Mouse (Mus musculus): ENCODE results near the gene Bmx. TPM values are rescaled to one million over a fixed set of nuclear protein-coding genes. Genes with fewer than 3 reads are reported as not detected.

Bmx gene
- polyA plus RNA-seq, 1 experiment from 2014 or later = 0.47 TPM

GRCm38 (mm10) chrX:164264861-164265260, 6.9 kb upstream of the Bmx start:
- Histone ChIP-seq H3K36me3 (ENCODE audit: control insufficient read depth, insufficient read depth, low read length) (no peaks in the 10 kb centered on the region), H3K27me3 (replicated peaks; ENCODE audit: control insufficient read depth, insufficient read depth, low read length) (peaks cover 1% of the 10 kb centered on the region; the same call in 1 of the 2 replicates), H3K27ac (ENCODE audit: low read depth) (no peak overlapping the region), H3K4me1 (replicated peaks; ENCODE audit: control insufficient read depth, insufficient read depth, low read length) (no peaks in the 10 kb centered on the region), H3K9ac (ENCODE audit: low read length) (no peak overlapping the region), H3K4me3 (ENCODE audit: low read depth, low read length) (no peak overlapping the region), H3K9me3 (ENCODE audit: control insufficient read depth, low read length) (no peaks in the 10 kb centered on the region), H3K4me2 (ENCODE audit: low read length) (no peak overlapping the region)
- DNase-seq (ENCODE audit: low spot score) = no peak
- no peak for ATAC-seq (replicated peaks; ENCODE audit: low FRiP score, low TSS enrichment, low read depth)
- 71% methylated on average over 1 of the region's 1 CpGs for WGBS

GRCm38 (mm10) chrX:164262286-164262685, 4.3 kb upstream of the Bmx start:
- no peak for DNase-seq (ENCODE audit: low spot score)
- WGBS = 65% methylated on average over 2 of the region's 2 CpGs
- no peak overlapping the region for H3K9ac ChIP-seq (ENCODE audit: low read length)
- H3K4me2 ChIP-seq (ENCODE audit: low read length) = no peak overlapping the region
- ATAC-seq (replicated peaks; ENCODE audit: low FRiP score, low TSS enrichment, low read depth) = no peak
- H3K27ac ChIP-seq (ENCODE audit: low read depth) = no peak overlapping the region
- H3K36me3 ChIP-seq (ENCODE audit: control insufficient read depth, insufficient read depth, low read length) = no peaks in the 10 kb centered on the region
- H3K4me3 ChIP-seq (ENCODE audit: low read depth, low read length) = no peak overlapping the region
- H3K4me1 ChIP-seq (replicated peaks; ENCODE audit: control insufficient read depth, insufficient read depth, low read length) = no peaks in the 10 kb centered on the region
- no peaks in the 10 kb centered on the region; the same call in 1 of the 2 replicates for H3K27me3 ChIP-seq (replicated peaks; ENCODE audit: control insufficient read depth, insufficient read depth, low read length)
- H3K9me3 ChIP-seq (ENCODE audit: control insufficient read depth, low read length) = no peaks in the 10 kb centered on the region

- Histone ChIP-seq H3K27ac (ENCODE audit: low read depth) (no peak overlapping the region), H3K27me3 (replicated peaks; ENCODE audit: control insufficient read depth, insufficient read depth, low read length) (no peaks in the 10 kb centered on the region; the same call in 1 of the 2 replicates), H3K4me3 (ENCODE audit: low read depth, low read length) (no peak overlapping the region), H3K9ac (ENCODE audit: low read length) (no peak overlapping the region), H3K36me3 (ENCODE audit: control insufficient read depth, insufficient read depth, low read length) (no peaks in the 10 kb centered on the region), H3K4me1 (replicated peaks; ENCODE audit: control insufficient read depth, insufficient read depth, low read length) (no peaks in the 10 kb centered on the region), H3K4me2 (ENCODE audit: low read length) (no peak overlapping the region), H3K9me3 (ENCODE audit: control insufficient read depth, low read length) (no peaks in the 10 kb centered on the region)
- DNase-seq (ENCODE audit: low spot score) (no peak), ATAC-seq (replicated peaks; ENCODE audit: low FRiP score, low TSS enrichment, low read depth) (no peak)
- 83% methylated on average over 5 of the region's 5 CpGs for WGBS
Measured at GRCm38 (mm10) chrX:164258662-164259061, 669 bp upstream of the Bmx start.

- WGBS = 82% methylated on average over 3 of the region's 3 CpGs
- Histone ChIP-seq H3K4me2 (ENCODE audit: low read length) (no peak overlapping the region), H3K27ac (ENCODE audit: low read depth) (no peak overlapping the region), H3K4me1 (replicated peaks; ENCODE audit: control insufficient read depth, insufficient read depth, low read length) (no peaks in the 10 kb centered on the region), H3K9me3 (ENCODE audit: control insufficient read depth, low read length) (no peaks in the 10 kb centered on the region), H3K4me3 (ENCODE audit: low read depth, low read length) (no peak overlapping the region), H3K36me3 (ENCODE audit: control insufficient read depth, insufficient read depth, low read length) (no peaks in the 10 kb centered on the region), H3K9ac (ENCODE audit: low read length) (no peak overlapping the region), H3K27me3 (replicated peaks; ENCODE audit: control insufficient read depth, insufficient read depth, low read length) (no peaks in the 10 kb centered on the region; the same call in 1 of the 2 replicates)
- ATAC-seq (replicated peaks; ENCODE audit: low FRiP score, low TSS enrichment, low read depth) = no peak
- DNase-seq (ENCODE audit: low spot score) = no peak
Measured at GRCm38 (mm10) chrX:164256527-164256926, 1.5 kb downstream of the Bmx start.

DNA sequence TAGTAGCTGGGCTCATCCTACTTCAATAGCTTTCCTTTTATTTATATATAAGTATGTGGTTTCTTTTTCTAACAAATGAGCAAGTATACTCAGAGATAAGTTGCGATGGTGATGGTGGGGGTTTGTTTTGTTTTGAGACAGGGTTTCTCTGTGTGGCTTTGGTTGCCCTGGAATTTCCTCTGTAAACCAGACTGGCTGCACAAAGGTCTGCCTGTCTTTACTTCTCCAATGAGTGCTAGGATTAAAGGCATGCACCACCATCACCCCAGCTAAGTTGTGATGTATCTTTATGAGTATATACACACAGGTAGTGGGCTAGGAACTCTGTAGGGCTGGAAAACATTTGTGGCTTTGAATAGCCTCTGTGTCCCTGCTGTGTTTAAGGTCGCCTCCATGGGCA, 11.3 kb downstream of the Bmx start:
- Histone ChIP-seq H3K4me2 (ENCODE audit: low read length) (no peak overlapping the region), H3K9me3 (ENCODE audit: control insufficient read depth, low read length) (no peaks in the 10 kb centered on the region), H3K27ac (ENCODE audit: low read depth) (no peak overlapping the region), H3K36me3 (ENCODE audit: control insufficient read depth, insufficient read depth, low read length) (no peaks in the 10 kb centered on the region), H3K27me3 (replicated peaks; ENCODE audit: control insufficient read depth, insufficient read depth, low read length) (0 out of 2 replicates have a peak, but pooled peaks cover 4% of the 10 kb centered on the region), H3K9ac (ENCODE audit: low read length) (no peak overlapping the region), H3K4me1 (replicated peaks; ENCODE audit: control insufficient read depth, insufficient read depth, low read length) (no peaks in the 10 kb centered on the region), H3K4me3 (ENCODE audit: low read depth, low read length) (no peak overlapping the region)
- 55% methylated on average over 2 of the region's 2 CpGs for WGBS
- ATAC-seq (replicated peaks; ENCODE audit: low FRiP score, low TSS enrichment, low read depth) (no peak), DNase-seq (ENCODE audit: low spot score) (no peak)

- DNase-seq (ENCODE audit: low spot score) (no peak), ATAC-seq (replicated peaks; ENCODE audit: low FRiP score, low TSS enrichment, low read depth) (no peak)
- Histone ChIP-seq H3K9me3 (ENCODE audit: control insufficient read depth, low read length) (no peaks in the 10 kb centered on the region), H3K4me2 (ENCODE audit: low read length) (no peak overlapping the region), H3K36me3 (ENCODE audit: control insufficient read depth, insufficient read depth, low read length) (no peaks in the 10 kb centered on the region), H3K4me1 (replicated peaks; ENCODE audit: control insufficient read depth, insufficient read depth, low read length) (no peaks in the 10 kb centered on the region), H3K4me3 (ENCODE audit: low read depth, low read length) (no peak overlapping the region), H3K27me3 (replicated peaks; ENCODE audit: control insufficient read depth, insufficient read depth, low read length) (0 out of 2 replicates have a peak, but pooled peaks cover under 1% of the 10 kb centered on the region), H3K9ac (ENCODE audit: low read length) (no peak overlapping the region), H3K27ac (ENCODE audit: low read depth) (no peak overlapping the region)
- 12% methylated on average over 5 of the region's 5 CpGs for whole genome bisulfite sequencing
Measured at GRCm38 (mm10) chrX:164245714-164246113, 12.3 kb downstream of the Bmx start.

- 53% methylated on average over 8 of the region's 8 CpGs for WGBS
- no peaks in the 10 kb centered on the region for H3K4me1 ChIP-seq (replicated peaks; ENCODE audit: control insufficient read depth, insufficient read depth, low read length)
- H3K36me3 ChIP-seq (ENCODE audit: control insufficient read depth, insufficient read depth, low read length) = no peaks in the 10 kb centered on the region
- no peak for ATAC-seq (replicated peaks; ENCODE audit: low FRiP score, low TSS enrichment, low read depth)
- H3K4me3 ChIP-seq (ENCODE audit: low read depth, low read length) = no peak overlapping the region
- H3K27ac ChIP-seq (ENCODE audit: low read depth) = no peak overlapping the region
- H3K9ac ChIP-seq (ENCODE audit: low read length) = no peak overlapping the region
- no peak overlapping the region for H3K4me2 ChIP-seq (ENCODE audit: low read length)
- H3K27me3 ChIP-seq (replicated peaks; ENCODE audit: control insufficient read depth, insufficient read depth, low read length) = no peaks in the 10 kb centered on the region
- DNase-seq (ENCODE audit: low spot score) = no peak
- H3K9me3 ChIP-seq (ENCODE audit: control insufficient read depth, low read length) = no peaks in the 10 kb centered on the region
Measured at GRCm38 (mm10) chrX:164233380-164233779, 24.6 kb downstream of the Bmx start.

GRCm38 (mm10) chrX:164221989-164222388, 36.0 kb downstream of the Bmx start:
- 70% methylated on average over 2 of the region's 2 CpGs for WGBS
- DNase-seq (ENCODE audit: low spot score) = no peak
- no peak overlapping the region for H3K4me3 ChIP-seq (ENCODE audit: low read depth, low read length)
- no peaks in the 10 kb centered on the region for H3K36me3 ChIP-seq (ENCODE audit: control insufficient read depth, insufficient read depth, low read length)
- no peak for ATAC-seq (replicated peaks; ENCODE audit: low FRiP score, low TSS enrichment, low read depth)
- no peaks in the 10 kb centered on the region for H3K9me3 ChIP-seq (ENCODE audit: control insufficient read depth, low read length)
- H3K4me2 ChIP-seq (ENCODE audit: low read length) = no peak overlapping the region
- no peak overlapping the region for H3K27ac ChIP-seq (ENCODE audit: low read depth)
- H3K4me1 ChIP-seq (replicated peaks; ENCODE audit: control insufficient read depth, insufficient read depth, low read length) = no peaks in the 10 kb centered on the region
- H3K27me3 ChIP-seq (replicated peaks; ENCODE audit: control insufficient read depth, insufficient read depth, low read length) = no peaks in the 10 kb centered on the region
- no peak overlapping the region for H3K9ac ChIP-seq (ENCODE audit: low read length)

- Histone ChIP-seq H3K9ac (ENCODE audit: low read length) (no peak overlapping the region), H3K4me1 (replicated peaks; ENCODE audit: control insufficient read depth, insufficient read depth, low read length) (no peaks in the 10 kb centered on the region), H3K9me3 (ENCODE audit: control insufficient read depth, low read length) (no peaks in the 10 kb centered on the region), H3K4me3 (ENCODE audit: low read depth, low read length) (no peak overlapping the region), H3K4me2 (ENCODE audit: low read length) (no peak overlapping the region), H3K27me3 (replicated peaks; ENCODE audit: control insufficient read depth, insufficient read depth, low read length) (no peaks in the 10 kb centered on the region), H3K36me3 (ENCODE audit: control insufficient read depth, insufficient read depth, low read length) (no peaks in the 10 kb centered on the region), H3K27ac (ENCODE audit: low read depth) (no peak overlapping the region)
- no peak for ATAC-seq (replicated peaks; ENCODE audit: low FRiP score, low TSS enrichment, low read depth)
- DNase-seq (ENCODE audit: low spot score) = no peak
- 77% methylated on average over 5 of the region's 5 CpGs for WGBS
Measured at GRCm38 (mm10) chrX:164200547-164200946, 57.4 kb downstream of the Bmx start.

Data from intestine, embryonic 14.5 days (tissue).